Mouse (Mus musculus): Measurements from ENCODE around the gene Sez6l2. TPM values are rescaled to one million over a fixed set of nuclear protein-coding genes. Genes with fewer than 3 reads are reported as not detected.

Gene Sez6l2
- total and polyA plus RNA-seq, 3 experiments, result 42.4 to 126 (median 87.4) TPM

Other genes with a start within 250 kb of the Sez6l2 start
- 10 to 100 TPM; 11.6 to 24.3 TPM for gene Coro1a, start 242.8 kb upstream of the Sez6l2 start, total RNA-seq (2021)
- 49.5 and 67.1 TPM in 2 replicates for gene Coro1a, start 242.8 kb upstream of the Sez6l2 start, polyA plus RNA-seq (2012; rRNA removed)
- 100 to 1,000 TPM; 139 to 169 TPM for gene Mapk3, start 191.0 kb upstream of the Sez6l2 start, total RNA-seq (2021)
- gene Mapk3, start 191.0 kb upstream of the Sez6l2 start, polyA plus RNA-seq (2012; rRNA removed), result 242 and 299 TPM in 2 replicates
- 1 to 10 TPM; 2.4 TPM for gene Gdpd3, start 184.2 kb upstream of the Sez6l2 start, total RNA-seq (2021)
- gene Gdpd3, start 184.2 kb upstream of the Sez6l2 start, polyA plus RNA-seq (2012; rRNA removed), result 10.2 and 10.3 TPM in 2 replicates
- 100 to 1,000 TPM in 1 of 2 experiments, 10 to 100 TPM in 1; 92.8 to 136 TPM for gene Ypel3, start 173.6 kb upstream of the Sez6l2 start, total RNA-seq (2021)
- gene Ypel3, start 173.6 kb upstream of the Sez6l2 start, polyA plus RNA-seq (2012; rRNA removed), result 970 and 1,207 TPM in 2 replicates
- under 1 TPM; 0.31 to 0.75 TPM for gene Tbx6, start 169.1 kb upstream of the Sez6l2 start, total RNA-seq (2021)
- 3.4 and 3.7 TPM in 2 replicates for gene Tbx6, start 169.1 kb upstream of the Sez6l2 start, polyA plus RNA-seq (2012; rRNA removed)
- 10 to 100 TPM; 77.4 to 86.0 TPM for gene Ppp4c, start 158.1 kb upstream of the Sez6l2 start, total RNA-seq (2021)
- 89.8 and 92.4 TPM in 2 replicates for gene Ppp4c, start 158.1 kb upstream of the Sez6l2 start, polyA plus RNA-seq (2012; rRNA removed)
- 10 to 100 TPM; 16.4 to 21.0 TPM for gene Fam57b, start 152.9 kb upstream of the Sez6l2 start, total RNA-seq (2021)
- gene Fam57b, start 152.9 kb upstream of the Sez6l2 start, polyA plus RNA-seq (2012; rRNA removed), result 27.8 and 40.9 TPM in 2 replicates
- not detected for gene 4930451I11Rik, start 118.9 kb upstream of the Sez6l2 start, total RNA-seq (2021)
- not detected in 2 replicates for gene 4930451I11Rik, start 118.9 kb upstream of the Sez6l2 start, polyA plus RNA-seq (2012; rRNA removed)
- gene Doc2a, start 103.1 kb upstream of the Sez6l2 start, total RNA-seq (2021), result under 1 TPM; 0.40 to 0.52 TPM
- 0.52 and 0.83 TPM in 2 replicates for gene Doc2a, start 103.1 kb upstream of the Sez6l2 start, polyA plus RNA-seq (2012; rRNA removed)
- 10 to 100 TPM in 1 of 2 experiments, 1 to 10 TPM in 1; 8.2 to 16.3 TPM for gene Hirip3, start 88.6 kb upstream of the Sez6l2 start, total RNA-seq (2021)
- 1.4 and 2.9 TPM in 2 replicates for gene Hirip3, start 88.6 kb upstream of the Sez6l2 start, polyA plus RNA-seq (2012; rRNA removed)
- 10 to 100 TPM; 42.5 to 44.5 TPM for gene Ino80e, start 88.2 kb upstream of the Sez6l2 start, total RNA-seq (2021)
- gene Ino80e, start 88.2 kb upstream of the Sez6l2 start, polyA plus RNA-seq (2012; rRNA removed), result 73.8 and 75.0 TPM in 2 replicates
- gene Taok2, start 65.9 kb upstream of the Sez6l2 start, total RNA-seq (2021), result 10 to 100 TPM; 60.6 to 66.8 TPM
- 136 and 169 TPM in 2 replicates for gene Taok2, start 65.9 kb upstream of the Sez6l2 start, polyA plus RNA-seq (2012; rRNA removed)
- 10 to 100 TPM; 28.1 to 35.4 TPM for gene Tmem219, start 27.6 kb upstream of the Sez6l2 start, total RNA-seq (2021)
- 242 and 243 TPM in 2 replicates for gene Tmem219, start 27.6 kb upstream of the Sez6l2 start, polyA plus RNA-seq (2012; rRNA removed)
- gene Kctd13, start 21.7 kb upstream of the Sez6l2 start, total RNA-seq (2021), result 10 to 100 TPM; 25.9 to 26.8 TPM
- gene Kctd13, start 21.7 kb upstream of the Sez6l2 start, polyA plus RNA-seq (2012; rRNA removed), result 52.0 and 52.9 TPM in 2 replicates
- gene Asphd1, start 981 bp upstream of the Sez6l2 start, total RNA-seq (2021), result 1 to 10 TPM in 1 of 2 experiments, under 1 TPM in 1; 0.66 to 2.2 TPM
- gene Asphd1, start 981 bp upstream of the Sez6l2 start, polyA plus RNA-seq (2012; rRNA removed), result 2.0 and 2.5 TPM in 2 replicates
- 100 to 1,000 TPM; 102 to 107 TPM for gene Cdipt, start 25.4 kb downstream of the Sez6l2 start, total RNA-seq (2021)
- gene Cdipt, start 25.4 kb downstream of the Sez6l2 start, polyA plus RNA-seq (2012; rRNA removed), result 239 and 259 TPM in 2 replicates
- 1 to 10 TPM; 1.6 TPM for gene Cdiptos, start 25.5 kb downstream of the Sez6l2 start, total RNA-seq (2021)
- 0.43 and 1.4 TPM in 2 replicates for gene Cdiptos, start 25.5 kb downstream of the Sez6l2 start, polyA plus RNA-seq (2012; rRNA removed)
- gene Mvp, start 64.1 kb downstream of the Sez6l2 start, total RNA-seq (2021), result 100 to 1,000 TPM; 115 to 145 TPM
- gene Mvp, start 64.1 kb downstream of the Sez6l2 start, polyA plus RNA-seq (2012; rRNA removed), result 95.3 and 172 TPM in 2 replicates
- 1 to 10 TPM in 1 of 2 experiments, not detected in 1; 1.3 TPM for gene Pagr1b, start 65.9 kb downstream of the Sez6l2 start, total RNA-seq (2021)
- 1.7 and 2.0 TPM in 2 replicates for gene Pagr1b, start 65.9 kb downstream of the Sez6l2 start, polyA plus RNA-seq (2012; rRNA removed)
- gene Pagr1a, start 66.8 kb downstream of the Sez6l2 start, total RNA-seq (2021), result 10 to 100 TPM; 16.4 to 20.3 TPM
- gene Pagr1a, start 66.8 kb downstream of the Sez6l2 start, polyA plus RNA-seq (2012; rRNA removed), result 0.66 and 13.1 TPM in 2 replicates
- 10 to 100 TPM; 19.9 to 29.2 TPM for gene Gm42742, start 70.5 kb downstream of the Sez6l2 start, total RNA-seq (2021)
- gene Gm42742, start 70.5 kb downstream of the Sez6l2 start, polyA plus RNA-seq (2012; rRNA removed), result 13.7 and 28.4 TPM in 2 replicates
- 1 to 10 TPM; 1.7 to 2.0 TPM for gene Prrt2, start 70.6 kb downstream of the Sez6l2 start, total RNA-seq (2021)
- 8.5 and 9.5 TPM in 2 replicates for gene Prrt2, start 70.6 kb downstream of the Sez6l2 start, polyA plus RNA-seq (2012; rRNA removed)
- gene Maz, start 76.5 kb downstream of the Sez6l2 start, total RNA-seq (2021), result 100 to 1,000 TPM in 1 of 2 experiments, 10 to 100 TPM in 1; 98.7 to 114 TPM
- gene Maz, start 76.5 kb downstream of the Sez6l2 start, polyA plus RNA-seq (2012; rRNA removed), result 833 and 840 TPM in 2 replicates
- gene Kif22, start 91.9 kb downstream of the Sez6l2 start, total RNA-seq (2021), result 1 to 10 TPM; 2.1 to 2.5 TPM
- gene Kif22, start 91.9 kb downstream of the Sez6l2 start, polyA plus RNA-seq (2012; rRNA removed), result 0.64 and 0.89 TPM in 2 replicates
- not detected for gene Zg16, start 136.8 kb downstream of the Sez6l2 start, total RNA-seq (2021)
- gene Zg16, start 136.8 kb downstream of the Sez6l2 start, polyA plus RNA-seq (2012; rRNA removed), result 0.18 and 0.49 TPM in 2 replicates
- gene AI467606, start 140.8 kb downstream of the Sez6l2 start, total RNA-seq (2021), result 1 to 10 TPM; 1.6 to 1.9 TPM
- gene AI467606, start 140.8 kb downstream of the Sez6l2 start, polyA plus RNA-seq (2012; rRNA removed), result 7.6 TPM in 2 replicates
- gene Qprt, start 171.7 kb downstream of the Sez6l2 start, total RNA-seq (2021), result under 1 TPM; 0.49 to 0.52 TPM
- 0.77 and 1.0 TPM in 2 replicates for gene Qprt, start 171.7 kb downstream of the Sez6l2 start, polyA plus RNA-seq (2012; rRNA removed)
- gene Spn, start 187.3 kb downstream of the Sez6l2 start, total RNA-seq (2021), result 1 to 10 TPM in 1 of 2 experiments, under 1 TPM in 1; 0.58 to 1.0 TPM
- 1.0 and 2.0 TPM in 2 replicates for gene Spn, start 187.3 kb downstream of the Sez6l2 start, polyA plus RNA-seq (2012; rRNA removed)
- 10 to 100 TPM; 37.6 to 67.6 TPM for gene Cd2bp2, start 245.5 kb downstream of the Sez6l2 start, total RNA-seq (2021)
- gene Cd2bp2, start 245.5 kb downstream of the Sez6l2 start, polyA plus RNA-seq (2012; rRNA removed), result 12.7 and 13.8 TPM in 2 replicates

Data from adrenal gland, adult 2 months (tissue).